Comparison of ENCODE assay signal across 9 mouse cellular contexts in the genomic region with DNA sequence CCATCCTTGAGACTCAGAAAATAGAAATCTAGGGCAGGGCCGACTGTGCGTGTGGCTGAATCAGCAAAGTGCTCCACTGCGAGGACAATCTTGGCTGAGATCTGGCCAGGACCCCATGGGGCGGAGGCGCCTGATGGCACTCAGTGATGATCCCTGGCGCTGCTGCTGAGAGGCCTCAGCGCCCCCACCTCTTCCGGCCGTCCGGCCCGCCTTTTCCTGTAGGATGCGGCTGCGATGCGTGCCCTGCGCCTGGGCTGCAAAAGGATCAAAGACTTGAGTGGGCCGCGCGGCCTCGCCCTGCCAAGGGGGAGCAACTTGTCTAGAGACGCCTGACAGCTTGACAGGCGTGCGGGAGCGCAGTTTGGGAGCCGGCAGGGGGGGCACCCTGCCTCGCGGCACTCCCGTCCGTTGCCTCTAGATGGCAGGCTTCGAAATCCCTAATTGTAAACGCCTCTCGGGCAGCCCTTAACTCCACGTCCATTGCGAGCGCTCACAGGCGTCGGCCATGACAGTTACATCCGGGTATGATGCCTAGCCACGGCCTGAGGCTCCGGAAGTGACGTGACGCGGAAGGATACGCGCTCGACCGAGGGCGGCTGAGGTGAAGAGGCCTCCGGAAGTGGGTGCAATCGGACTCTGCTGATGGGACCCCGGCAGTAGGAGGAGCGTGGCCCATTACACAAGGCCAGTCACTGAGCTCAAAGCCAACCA. TPM values are rescaled to one million over a fixed set of nuclear protein-coding genes. Genes with fewer than 3 reads are reported as not detected.
DNase-seq lines count a peak whose midpoint lies in the region; ATAC-seq lines count a peak whose summit lies in the region.
"Had no signal": no experiment of that assay in that cellular context is flagged by ENCODE, and none has a peak within 500 bp of the region (broad histone marks: within the 10 kb centered on the region; RNA-seq: fewer than 3 reads in every experiment).

No protein-coding gene starts in this region.

- no peaks in the 10 kb centered on the region for H3K4me1 ChIP-seq in forebrain, embryonic 12.5 days
- 0 out of 2 replicates have a peak, but pooled peaks cover 2% of the 10 kb centered on the region for H3K4me1 ChIP-seq in heart, embryonic 16.5 days (ENCODE audit: control insufficient read depth, insufficient read depth, low read length)
- H3K4me1 ChIP-seq in liver, embryonic 11.5 days (replicated peaks; ENCODE audit: control insufficient read depth, insufficient read depth, low read length), result 0 out of 2 replicates have a peak, but pooled peaks cover 5% of the 10 kb centered on the region

- 2% methylated on average over 51 of the region's 51 CpGs for WGBS in forebrain, embryonic 12.5 days
- WGBS in heart, embryonic 16.5 days, result 1% methylated on average over 51 of the region's 51 CpGs
- 1% methylated on average over 51 of the region's 51 CpGs for WGBS in liver, embryonic 11.5 days

- peak; percentile 57 for ATAC-seq in CD4-positive, CD25-positive, alpha-beta regulatory T cell, adult 4 months
- ATAC-seq in cerebellum, adult (ENCODE audit: insufficient number of reproducible peaks, low FRiP score, low TSS enrichment), result peak; percentile 97
- ATAC-seq in forebrain, embryonic 12.5 days (ENCODE audit: low FRiP score), result peak; percentile 98
- ATAC-seq in heart, embryonic 16.5 days (replicated peaks; ENCODE audit: extremely low read depth, insufficient read depth, low FRiP score), result peak; percentile 95
- ATAC-seq in liver, embryonic 11.5 days (replicated peaks; ENCODE audit: low FRiP score), result peak; percentile 94

- peaks cover 55% of the 10 kb centered on the region for H3K27me3 ChIP-seq in forebrain, embryonic 12.5 days
- peaks cover 42% of the 10 kb centered on the region for H3K27me3 ChIP-seq in heart, embryonic 16.5 days (ENCODE audit: control insufficient read depth, insufficient read depth, low read length)
- peaks cover 12% of the 10 kb centered on the region for H3K27me3 ChIP-seq in liver, embryonic 11.5 days (replicated peaks; ENCODE audit: control insufficient read depth, insufficient read depth, low read length)
- H3K27me3 ChIP-seq: CH12.LX had no signal

- H3K9ac ChIP-seq in forebrain, embryonic 12.5 days, result peak overlapping the region; percentile 63
- peak overlapping the region; percentile 71 for H3K9ac ChIP-seq in heart, embryonic 16.5 days (ENCODE audit: low read length)
- H3K9ac ChIP-seq in liver, embryonic 11.5 days (ENCODE audit: low read depth, low read length), result peak overlapping the region; percentile 55

- peak overlapping the region; percentile 86 for H3K27ac ChIP-seq in forebrain, embryonic 12.5 days
- H3K27ac ChIP-seq in heart, embryonic 16.5 days (ENCODE audit: low read length), result peak overlapping the region; percentile 55; the same call in 1 of the 2 replicates
- peak overlapping the region; percentile 41 for H3K27ac ChIP-seq in liver, embryonic 11.5 days (ENCODE audit: low read depth, low read length)

- H3K4me3 ChIP-seq in forebrain, embryonic 12.5 days (replicated peaks), result peak overlapping the region; percentile 55
- peak overlapping the region; percentile 65 for H3K4me3 ChIP-seq in heart, embryonic 16.5 days (ENCODE audit: low read length)
- H3K4me3 ChIP-seq in liver, embryonic 11.5 days (ENCODE audit: low read depth, low read length), result peak overlapping the region; percentile 52

- DNase-seq in kidney, postnatal 14 days, result peak; percentile 90
- DNase-seq in liver, embryonic 11.5 days (ENCODE audit: low spot score), result peak; percentile 91
- DNase-seq in naive thymus-derived CD4-positive, alpha-beta T cell, adult 2 months (ENCODE audit: low read depth), result peak; percentile 88
- peak; percentile 85 to 93 for DNase-seq in spleen, postnatal 4 days (ENCODE audit: low spot score in 2 of 2)

- H3K4me2 ChIP-seq in forebrain, embryonic 12.5 days, result peak overlapping the region; percentile 68
- peak overlapping the region; percentile 90 for H3K4me2 ChIP-seq in heart, embryonic 16.5 days (ENCODE audit: low read depth, low read length)
- H3K4me2 ChIP-seq in liver, embryonic 11.5 days, result peak overlapping the region; percentile 69

- no peaks in the 10 kb centered on the region for H3K9me3 ChIP-seq in forebrain, embryonic 12.5 days
- 0 out of 2 replicates have a peak, but pooled peaks cover 3% of the 10 kb centered on the region for H3K9me3 ChIP-seq in heart, embryonic 16.5 days (replicated peaks; ENCODE audit: control insufficient read depth, low read length)
- no peaks in the 10 kb centered on the region for H3K9me3 ChIP-seq in liver, embryonic 11.5 days (ENCODE audit: control insufficient read depth, low read length)

- H3K36me3 ChIP-seq in forebrain, embryonic 12.5 days (replicated peaks), result no peaks in the 10 kb centered on the region
- H3K36me3 ChIP-seq in heart, embryonic 16.5 days (ENCODE audit: control insufficient read depth, insufficient read depth), result no peaks in the 10 kb centered on the region
- H3K36me3 ChIP-seq in liver, embryonic 11.5 days (ENCODE audit: control insufficient read depth, insufficient read depth, low read length), result no peaks in the 10 kb centered on the region

RNA-seq across cellular contexts. Expression of a gene that starts 21.4 kb away (rescaled TPM):
- 10 to 100 TPM; 13.0 to 15.9 TPM for polyA plus RNA-seq in CD4-positive, CD25-positive, alpha-beta regulatory T cell, adult 4 months (2017; shearing (Covaris generic))
- 13.0 and 13.8 TPM in 2 replicates for polyA plus RNA-seq in forebrain, embryonic 12.5 days (2016; fragmentation: Nextera tagmentation; extraction: Ambion mirVana)
- 6.3 and 6.9 TPM in 2 replicates for polyA plus RNA-seq in heart, embryonic 16.5 days (2015; fragmentation: Nextera tagmentation; extraction: Ambion mirVana)
- 13.7 and 14.8 TPM in 2 replicates for polyA plus RNA-seq in liver, embryonic 11.5 days (2014; fragmentation: Nextera tagmentation; extraction: Ambion mirVana)

RNA-seq across cellular contexts. Expression of a gene that starts 42.0 kb away (rescaled TPM):
- 1 to 10 TPM; 4.1 to 5.5 TPM for polyA plus RNA-seq in CD4-positive, CD25-positive, alpha-beta regulatory T cell, adult 4 months (2017; shearing (Covaris generic))
- 38.1 and 39.2 TPM in 2 replicates for polyA plus RNA-seq in forebrain, embryonic 12.5 days (2016; fragmentation: Nextera tagmentation; extraction: Ambion mirVana)
- polyA plus RNA-seq in heart, embryonic 16.5 days (2015; fragmentation: Nextera tagmentation; extraction: Ambion mirVana), result 6.3 and 6.6 TPM in 2 replicates
- polyA plus RNA-seq in liver, embryonic 11.5 days (2014; fragmentation: Nextera tagmentation; extraction: Ambion mirVana), result 12.4 and 13.2 TPM in 2 replicates

Comparison
In these comparisons a context has a peak if more than half of its experiments do, and no peak if none do; other contexts are left out.
1. Peak in every context shown above with its lines: DNase-seq, ATAC-seq, H3K4me3 ChIP-seq and H3K27ac ChIP-seq.